Mouse (Mus musculus): Measurements from ENCODE around the gene Robo1. TPM values are rescaled to one million over a fixed set of nuclear protein-coding genes. Genes with fewer than 3 reads are reported as not detected.

Gene Robo1
- total RNA-seq, 2 experiments from 2014 or later = not detected

DNA sequence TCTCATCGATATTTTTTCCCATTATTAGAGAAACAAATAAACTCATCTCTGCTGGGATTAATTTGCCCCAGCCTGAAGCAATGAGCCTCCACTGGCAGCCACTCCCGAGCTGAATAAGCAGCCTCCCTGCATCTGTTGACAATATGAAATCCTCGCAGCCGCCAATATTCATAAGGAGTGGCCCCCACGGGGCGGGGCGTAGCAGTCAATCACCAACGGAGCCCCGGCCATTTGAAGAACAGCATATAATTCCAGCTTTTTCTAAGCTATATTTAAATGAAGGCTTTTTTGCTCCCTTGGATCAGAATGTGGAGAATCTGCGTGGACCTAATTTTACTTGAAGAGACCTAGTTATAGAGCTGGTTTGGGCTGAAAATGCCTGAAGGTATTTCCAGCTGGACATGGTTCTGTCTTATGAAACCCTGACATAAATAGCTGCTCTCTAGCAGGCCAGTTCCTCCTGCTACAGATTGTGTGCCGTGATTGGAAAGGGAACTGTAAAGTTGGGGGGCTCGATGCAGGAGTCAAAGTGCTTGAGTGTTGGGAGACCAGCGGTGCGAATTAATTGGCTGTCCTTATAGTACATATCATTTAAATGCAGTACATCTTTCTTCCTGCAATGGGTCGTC is 492.1 kb downstream of the Robo1 start:
- ATAC-seq (ENCODE audit: poor library complexity, severe bottlenecking) = no peak

DNA sequence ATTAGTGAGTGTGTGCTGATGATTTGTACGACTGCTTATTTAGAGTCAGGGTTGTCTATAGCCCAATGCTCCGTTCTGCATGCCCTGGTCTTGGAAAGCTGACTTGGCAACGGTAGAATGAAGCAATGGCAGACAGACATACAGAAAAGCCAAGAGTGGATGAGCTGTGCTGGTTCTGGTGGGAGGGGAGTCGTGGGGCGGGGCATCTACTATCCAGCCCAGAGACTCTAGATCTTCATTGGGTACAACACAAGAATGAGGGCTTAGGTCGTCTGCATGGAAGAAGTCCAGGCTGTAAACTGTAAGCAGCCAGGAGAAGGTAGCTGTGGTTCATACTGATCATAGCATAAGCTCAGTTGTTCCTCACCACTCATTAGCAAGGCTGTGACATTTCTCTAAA is 492.7 kb downstream of the Robo1 start:
- ATAC-seq (ENCODE audit: poor library complexity, severe bottlenecking) = no peak

DNA sequence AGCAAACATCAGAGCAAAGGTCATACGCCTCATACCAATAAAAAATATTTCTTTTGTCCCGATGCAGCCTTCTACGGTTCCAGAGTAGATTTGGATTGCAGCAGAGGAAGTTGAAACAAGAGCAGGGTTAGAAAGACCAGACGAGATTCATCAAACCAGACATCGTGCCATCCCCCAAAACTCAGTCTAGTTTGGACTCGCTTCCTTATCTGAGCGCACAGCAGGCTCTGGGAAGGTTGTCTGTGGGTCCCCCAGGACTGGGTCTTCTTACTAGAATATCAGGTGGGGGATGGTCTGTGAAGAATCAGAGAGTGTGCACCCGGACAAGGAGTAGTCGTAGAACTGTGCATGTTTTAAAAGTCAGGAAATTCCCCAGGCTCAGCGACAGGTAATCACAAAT is 500.2 kb downstream of the Robo1 start:
- ATAC-seq (ENCODE audit: poor library complexity, severe bottlenecking) = no peak

DNA sequence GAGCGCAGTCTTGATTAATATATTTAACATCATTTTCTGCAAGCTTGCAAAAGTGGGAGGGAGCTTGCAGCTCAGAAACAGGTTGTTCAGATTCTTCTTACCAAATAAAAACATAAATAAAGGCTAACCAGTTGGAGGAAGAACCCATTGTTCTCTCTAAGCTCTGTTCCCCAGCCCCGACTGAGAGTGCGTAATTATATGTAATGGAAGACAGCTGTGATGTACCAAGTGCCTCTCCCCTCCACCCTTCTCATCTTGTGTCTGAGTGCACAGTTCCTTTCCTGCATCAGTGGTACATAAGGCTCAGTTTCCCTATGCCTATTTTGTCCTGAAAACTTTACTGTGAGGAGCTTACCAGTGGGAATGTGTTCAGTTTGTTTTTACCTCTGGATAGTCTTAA is 502.8 kb downstream of the Robo1 start:
- ATAC-seq (ENCODE audit: poor library complexity, severe bottlenecking) = no peak

DNA sequence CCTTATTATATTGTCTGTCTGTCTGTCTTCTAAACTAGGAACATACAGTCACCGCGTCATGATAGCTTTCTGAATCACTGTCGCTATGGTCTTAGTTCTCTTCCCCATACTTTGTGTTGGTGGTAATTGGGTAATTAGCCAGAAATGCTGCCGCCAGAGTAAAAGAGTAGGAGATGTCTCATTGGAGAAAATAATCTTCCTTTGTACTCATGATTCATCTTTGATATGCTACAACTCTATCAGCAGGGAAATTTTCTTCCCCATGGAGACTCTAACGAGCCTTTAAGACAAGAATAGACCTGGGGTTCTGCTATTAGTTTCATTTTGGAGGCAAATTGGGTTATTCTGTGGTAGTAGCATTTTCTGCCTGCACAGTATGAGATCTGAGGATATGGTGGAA is 503.4 kb downstream of the Robo1 start:
- no peak for ATAC-seq (ENCODE audit: poor library complexity, severe bottlenecking)

DNA sequence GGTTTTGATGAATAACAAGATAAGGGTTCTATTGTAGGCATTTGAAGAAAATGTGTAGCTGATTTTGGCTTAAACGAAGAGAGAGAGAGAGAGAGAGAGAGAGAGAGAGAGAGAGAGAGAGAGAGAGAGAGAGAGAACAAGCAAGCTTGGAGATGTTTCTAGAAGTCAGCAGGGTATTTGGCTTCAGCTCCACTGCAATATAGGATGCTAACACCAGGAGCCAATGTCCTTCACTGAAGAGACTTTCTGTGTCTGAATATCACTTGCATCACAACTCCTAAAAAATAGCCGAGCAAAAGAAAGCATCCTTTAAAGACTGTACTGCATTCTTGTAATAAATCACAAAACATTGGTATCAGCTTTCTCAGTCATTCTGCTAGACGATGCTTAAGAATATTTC is 503.8 kb downstream of the Robo1 start:
- no peak for ATAC-seq (ENCODE audit: poor library complexity, severe bottlenecking)

DNA sequence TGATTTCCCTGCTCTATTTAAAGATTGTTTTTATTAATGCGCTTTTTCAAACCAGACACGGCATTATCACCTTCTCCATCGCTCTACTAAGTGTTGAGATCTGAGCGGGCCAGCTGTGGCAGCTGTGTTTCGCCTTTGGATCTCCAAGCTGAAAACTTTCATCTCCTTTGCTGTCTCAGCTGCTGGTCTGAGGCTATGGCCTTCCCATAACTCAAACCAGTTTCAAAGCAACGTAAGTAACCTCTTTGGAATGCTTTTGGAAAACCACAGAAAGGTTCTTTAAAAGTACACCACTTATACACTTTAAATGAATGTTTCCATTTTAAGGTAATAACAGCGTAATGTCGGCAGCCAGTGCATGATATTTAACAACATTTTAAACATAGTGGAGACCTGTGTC is 520.3 kb downstream of the Robo1 start:
- no peak for ATAC-seq (ENCODE audit: poor library complexity, severe bottlenecking)

DNA sequence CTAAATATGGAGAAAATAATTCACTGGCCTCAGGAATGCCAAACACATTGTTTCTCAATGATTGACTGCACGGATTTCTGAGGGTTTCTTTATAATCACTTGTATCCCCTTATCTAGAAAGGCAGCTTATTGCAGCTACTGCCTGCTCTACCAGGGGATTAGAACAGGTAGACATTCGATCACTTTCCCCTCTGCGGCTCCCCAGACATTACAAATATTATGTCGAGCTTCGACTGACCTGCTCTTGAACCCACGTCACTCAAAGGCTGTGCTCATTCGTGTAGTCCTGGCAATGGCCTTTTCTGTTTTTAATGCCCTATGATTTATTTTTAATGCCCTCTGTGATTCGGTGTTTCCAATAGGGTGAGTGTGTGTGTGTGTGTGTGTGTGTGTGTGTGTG is 521.4 kb downstream of the Robo1 start:
- no peak for ATAC-seq (ENCODE audit: poor library complexity, severe bottlenecking)

DNA sequence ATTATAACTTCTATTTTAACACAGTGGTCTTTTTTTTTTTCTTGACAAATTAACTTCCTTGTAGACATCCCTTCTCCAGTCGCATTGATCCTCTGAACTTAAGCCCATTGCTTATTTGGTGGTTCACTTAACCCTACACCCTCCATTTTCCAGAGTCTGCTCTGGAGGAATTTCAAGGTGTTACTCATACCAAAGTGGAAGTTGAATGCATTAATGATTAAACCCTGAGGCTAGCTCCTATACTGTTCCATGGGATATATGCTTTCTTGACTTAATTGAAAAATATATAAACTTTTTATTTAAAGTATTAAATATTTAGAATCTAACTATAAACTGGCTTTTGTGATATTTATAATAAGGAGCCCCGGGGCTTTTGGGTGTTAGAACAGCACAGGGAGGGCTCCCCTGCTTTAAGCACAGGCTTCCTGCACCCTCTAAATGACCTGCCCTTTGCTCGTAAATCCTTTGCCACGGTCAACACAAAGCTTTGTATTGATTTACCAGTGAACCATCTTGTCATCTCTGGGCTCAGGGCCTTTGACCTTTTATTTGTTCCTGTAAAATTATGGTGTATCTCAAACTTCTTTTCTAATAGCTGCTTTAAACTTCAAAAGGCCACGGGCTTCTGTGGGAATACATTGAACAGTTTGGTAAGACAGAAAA is 522.4 kb downstream of the Robo1 start:
- ATAC-seq (ENCODE audit: poor library complexity, severe bottlenecking) = no peak

DNA sequence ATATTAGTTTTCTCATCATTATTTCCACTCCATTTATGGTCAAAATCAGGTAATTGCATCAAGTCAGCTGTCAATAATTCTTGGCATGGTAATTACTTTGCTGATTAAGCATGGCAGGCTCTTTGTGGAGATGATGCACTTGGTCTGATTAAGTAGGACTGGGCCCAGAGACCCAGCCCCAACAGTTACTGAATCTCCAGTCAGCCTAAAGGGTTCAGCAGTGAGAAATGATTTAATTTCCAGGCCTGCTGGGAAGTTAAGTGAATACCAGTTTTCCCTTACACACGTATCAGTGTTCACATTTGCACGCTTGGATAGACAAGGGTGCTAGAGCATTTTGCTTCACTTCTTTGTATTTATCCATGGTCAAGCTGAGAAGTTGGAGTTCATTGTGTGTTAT is 526.2 kb downstream of the Robo1 start:
- ATAC-seq (ENCODE audit: poor library complexity, severe bottlenecking) = no peak

DNA sequence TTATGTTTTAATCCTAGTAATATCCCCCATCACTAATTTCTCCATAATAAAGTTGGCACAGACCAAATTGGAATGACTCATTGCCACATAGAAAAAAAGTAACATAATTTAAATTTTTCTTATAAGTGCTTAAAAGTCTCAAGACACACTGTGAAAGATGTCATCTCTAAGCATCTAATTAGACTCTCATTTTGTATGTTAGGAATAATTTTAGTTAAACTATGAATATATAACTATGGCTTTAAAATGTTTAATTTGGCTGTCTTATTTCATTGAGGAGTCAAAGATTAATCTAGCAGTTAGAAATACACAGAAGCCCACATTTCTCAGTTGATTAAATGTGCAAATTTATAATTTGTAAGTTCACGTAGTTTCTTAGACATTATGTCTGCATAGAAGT is 530.9 kb downstream of the Robo1 start:
- no peak for ATAC-seq (ENCODE audit: poor library complexity, severe bottlenecking)

DNA sequence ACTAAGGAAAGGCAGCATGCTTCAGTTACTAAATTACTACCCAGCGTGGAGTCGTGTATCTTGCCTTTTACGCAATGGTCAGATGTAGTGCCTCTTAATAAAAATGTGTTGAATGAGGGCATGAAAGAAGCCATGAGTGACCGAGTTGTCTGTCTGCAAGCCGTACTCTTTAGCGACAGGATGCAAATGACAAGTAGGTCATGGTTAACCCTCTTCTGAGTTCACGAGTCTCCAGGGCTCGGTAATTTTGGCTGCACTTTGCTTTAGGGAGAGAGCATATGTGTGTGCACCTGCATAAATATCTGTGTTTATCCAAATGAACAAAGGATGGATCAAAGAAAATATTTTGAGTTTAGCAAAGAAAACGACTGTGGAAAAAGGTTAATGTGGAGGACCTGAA is 533.0 kb downstream of the Robo1 start:
- ATAC-seq (ENCODE audit: poor library complexity, severe bottlenecking) = no peak

DNA sequence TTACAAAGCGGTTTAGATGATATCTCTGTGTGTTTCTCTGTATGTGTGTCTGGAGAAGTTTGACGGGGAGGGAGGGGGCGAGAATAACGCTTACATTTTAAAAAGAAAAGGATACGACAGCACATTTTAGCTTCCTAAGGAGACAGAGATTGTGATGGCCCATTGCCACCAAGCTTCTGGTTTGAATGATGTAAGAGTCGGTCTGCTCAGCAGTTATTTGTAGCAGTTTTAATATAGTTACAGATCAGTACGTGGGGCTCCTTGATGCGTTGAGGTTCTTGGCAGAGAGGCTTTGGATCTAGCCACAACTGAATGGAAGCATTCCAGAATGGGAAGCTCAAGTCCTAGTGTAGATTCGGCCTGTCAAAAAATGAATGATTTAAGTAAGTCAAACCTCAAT is 546.0 kb downstream of the Robo1 start:
- no peak for ATAC-seq (ENCODE audit: poor library complexity, severe bottlenecking)

DNA sequence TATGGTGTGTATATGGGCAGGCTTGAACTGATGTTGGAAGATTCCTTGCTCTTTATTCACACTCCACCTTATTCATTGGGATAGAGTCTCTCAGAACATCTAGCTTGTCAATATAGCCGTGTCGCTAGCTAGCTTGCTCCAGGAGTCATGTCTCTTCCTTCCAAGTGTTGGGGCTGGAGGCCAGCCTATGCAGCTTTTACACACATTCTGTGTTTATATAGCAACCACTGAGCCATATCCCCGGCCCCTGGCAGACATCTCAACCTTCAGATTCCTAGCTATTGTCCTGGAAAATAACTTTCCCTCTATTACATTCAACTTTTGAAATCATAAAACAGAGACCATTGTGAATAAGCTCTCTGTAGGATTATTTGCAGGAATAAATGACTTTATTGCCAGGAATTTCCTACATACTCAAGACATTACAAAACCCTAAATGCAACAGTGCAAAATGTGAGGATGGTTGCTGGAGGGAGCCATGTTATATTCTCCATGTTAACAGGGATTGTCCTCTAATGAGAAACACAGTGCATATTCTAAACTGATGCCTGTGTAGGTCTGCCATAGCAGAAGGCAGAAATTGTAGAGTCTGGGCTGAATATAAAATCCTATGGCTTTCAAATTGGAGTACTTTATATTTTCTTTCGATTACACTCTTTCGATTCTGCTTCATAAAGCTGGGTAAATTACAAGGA is 546.9 kb downstream of the Robo1 start:
- no peak for ATAC-seq (ENCODE audit: poor library complexity, severe bottlenecking)

DNA sequence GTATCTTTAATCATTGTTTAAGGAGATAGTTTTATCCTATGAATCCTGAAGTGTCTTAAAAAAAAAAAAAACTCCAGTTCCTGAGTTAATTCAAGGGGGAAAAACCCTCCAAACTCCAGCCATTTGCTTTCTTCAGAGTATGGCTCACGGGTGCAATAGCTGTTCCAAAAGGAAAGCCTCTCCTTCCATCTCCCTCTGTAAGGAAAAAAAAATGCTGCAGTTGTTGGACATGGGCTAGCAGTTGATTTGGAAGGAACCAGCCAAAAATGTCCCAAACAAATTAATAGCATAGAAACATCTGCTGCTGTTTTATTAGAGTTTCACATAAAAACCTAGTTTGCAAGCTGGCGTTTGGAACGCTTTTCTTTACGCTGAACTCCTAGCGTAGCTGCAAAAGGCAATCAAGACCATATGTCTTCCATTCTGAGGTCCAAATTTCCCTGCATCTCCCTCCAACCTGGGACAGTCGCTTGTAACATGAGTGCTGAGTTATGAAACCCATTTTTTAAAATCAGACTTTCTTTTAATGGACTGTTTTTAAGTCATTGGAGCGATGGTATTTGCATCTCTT is 553.7 kb downstream of the Robo1 start:
- no peak for ATAC-seq (ENCODE audit: poor library complexity, severe bottlenecking)

DNA sequence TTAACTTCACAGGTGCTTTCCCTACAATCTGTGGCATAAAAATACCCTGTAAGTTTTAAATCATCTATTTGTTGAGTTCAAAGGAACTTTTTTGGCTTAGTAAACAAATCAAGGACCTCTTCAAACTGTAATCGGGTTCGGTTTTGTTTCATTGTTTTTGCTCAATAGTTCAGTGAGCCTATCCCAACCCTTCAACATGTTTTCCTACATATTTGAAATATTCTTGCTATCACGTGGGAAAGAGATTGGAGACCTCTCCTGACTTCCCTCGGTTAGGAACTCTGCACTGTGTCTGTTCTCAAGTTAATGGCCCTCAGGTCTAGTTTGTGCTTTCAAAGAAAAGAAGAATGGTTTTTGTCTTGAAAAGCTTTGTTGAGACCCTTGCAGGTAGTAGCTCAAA is 557.9 kb downstream of the Robo1 start:
- no peak for ATAC-seq (ENCODE audit: poor library complexity, severe bottlenecking)

DNA sequence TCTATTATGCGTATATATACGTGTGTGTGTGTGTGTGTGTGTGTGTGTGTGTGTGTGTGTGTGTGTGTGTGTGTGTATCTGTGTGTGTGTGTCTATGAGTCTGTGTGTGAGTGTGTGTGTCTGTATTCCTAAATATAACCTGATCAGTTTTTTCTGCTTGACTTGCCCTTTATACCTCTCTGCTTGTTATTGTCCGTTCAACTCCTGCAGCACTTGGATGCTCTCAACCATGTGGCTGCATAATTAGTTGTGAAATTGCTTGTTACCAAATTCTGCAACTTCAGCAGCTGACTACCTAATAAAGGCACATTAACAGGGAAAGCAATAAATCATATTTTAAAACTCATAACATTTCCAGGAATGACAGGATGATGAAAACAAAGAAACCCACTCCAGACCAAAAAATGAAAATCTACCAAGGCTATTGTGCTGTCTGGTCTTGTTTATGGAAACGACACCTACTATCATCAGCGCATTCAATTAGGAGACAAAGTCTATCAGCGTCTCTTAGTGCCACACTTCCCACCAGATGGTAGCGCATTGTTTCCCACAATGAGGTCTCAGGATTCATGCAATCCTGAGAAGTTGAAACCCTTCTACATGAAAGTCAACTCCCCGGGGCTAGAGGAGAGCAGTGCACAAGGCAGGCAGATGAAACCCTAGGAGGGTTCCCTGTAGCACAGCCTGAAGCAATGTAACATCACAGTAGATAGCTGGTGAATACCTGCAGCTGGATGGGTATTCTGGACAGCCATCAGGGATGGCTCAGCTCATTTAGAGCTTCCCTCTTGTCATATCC is 567.0 kb downstream of the Robo1 start:
- no peak for ATAC-seq (ENCODE audit: poor library complexity, severe bottlenecking)

DNA sequence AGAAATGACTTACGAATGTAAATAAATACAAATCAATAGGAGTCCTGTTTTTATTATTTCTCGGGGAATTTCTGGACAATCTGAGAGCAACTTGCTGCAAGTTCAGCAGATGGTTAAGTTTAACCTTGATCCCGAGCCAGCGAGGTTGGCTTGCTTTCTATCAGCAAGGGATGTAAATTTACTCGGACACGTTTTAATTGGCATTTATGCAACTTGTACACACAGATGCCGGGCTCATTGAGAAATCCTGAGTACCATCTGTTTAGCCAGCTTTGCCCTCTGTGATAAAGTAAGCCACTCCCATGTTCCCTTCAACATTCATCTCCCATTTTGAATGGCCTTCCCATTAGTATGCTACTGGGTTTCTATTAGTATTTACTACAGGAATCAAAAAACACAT is 580.0 kb downstream of the Robo1 start:
- no peak for ATAC-seq (ENCODE audit: poor library complexity, severe bottlenecking)

DNA sequence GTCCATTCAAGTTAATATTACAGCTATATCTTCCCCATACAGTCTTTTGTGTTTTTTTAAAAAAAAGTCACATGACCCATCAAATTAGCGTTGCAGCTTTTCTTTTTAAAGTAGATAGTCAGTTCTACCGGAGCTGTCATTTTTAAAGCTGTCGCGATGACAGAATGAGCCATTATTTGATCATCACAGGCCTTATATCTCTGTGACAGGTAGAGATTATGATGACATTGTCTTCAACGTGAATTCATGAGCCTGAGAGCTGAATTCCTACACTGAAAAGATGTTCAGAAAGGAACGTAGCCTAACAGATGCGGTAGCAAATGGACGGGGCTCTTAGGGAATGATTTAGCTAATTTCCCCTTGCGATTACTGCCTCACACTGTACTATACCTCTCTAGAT is 581.3 kb downstream of the Robo1 start:
- no peak for ATAC-seq (ENCODE audit: poor library complexity, severe bottlenecking)

DNA sequence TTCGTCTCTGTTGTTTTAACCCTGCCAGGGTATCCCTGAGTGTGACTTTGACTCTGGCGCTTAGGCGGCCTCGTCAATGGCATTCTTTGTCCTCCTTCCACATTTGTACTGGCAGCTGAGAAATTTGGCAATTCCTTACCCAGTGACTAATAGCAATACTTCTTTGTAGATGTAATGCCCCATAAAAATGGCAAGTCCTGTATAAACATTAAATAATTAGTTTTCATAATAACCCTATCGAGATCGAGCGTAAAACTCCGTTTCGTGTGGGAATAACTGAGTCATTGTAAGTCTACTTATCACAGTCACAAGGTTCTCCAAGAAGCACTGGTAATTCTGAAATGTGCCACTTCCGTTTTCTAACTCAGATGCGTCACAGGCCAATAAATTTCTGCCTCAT is 589.0 kb downstream of the Robo1 start:
- ATAC-seq (ENCODE audit: poor library complexity, severe bottlenecking) = no peak

DNA sequence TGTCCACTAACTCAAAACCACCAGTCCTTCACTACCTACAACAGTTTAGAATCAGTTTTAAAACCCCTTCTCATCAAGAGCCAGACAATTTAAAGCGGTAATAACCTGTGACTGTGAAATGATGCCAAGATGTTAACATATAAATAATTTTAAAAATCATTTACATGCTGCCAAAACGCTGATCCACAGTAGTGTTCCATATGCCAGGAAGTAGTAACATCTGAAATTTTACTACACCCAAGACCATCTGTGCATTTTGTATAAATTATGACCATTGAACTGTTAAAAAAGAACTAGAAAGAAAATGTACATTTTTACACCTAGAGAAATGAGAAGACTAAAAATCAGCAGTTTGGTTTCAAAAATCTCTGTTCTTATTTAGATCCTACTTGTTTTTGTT is 600.8 kb downstream of the Robo1 start:
- no peak for ATAC-seq (ENCODE audit: poor library complexity, severe bottlenecking)
